Mouse (Mus musculus) gastrocnemius, adult 2 months (tissue): ENCODE data around the gene Plcxd3. TPM values are rescaled to one million over a fixed set of nuclear protein-coding genes. Genes with fewer than 3 reads are reported as not detected.

ENCODE experiments used
- DNase-seq: peaks from one replicate; pipeline ENCODE4 v3.0.0; 2022
- H3K27ac ChIP-seq: fragments of 200-600 bp; 2 replicates; pipeline ENCODE4 v1.8.1; 2022; ENCODE audit warnings: mild to moderate bottlenecking
- H3K4me3 ChIP-seq: fragments of 200-600 bp; 2 replicates; pipeline ENCODE4 v1.8.1; 2022; ENCODE audit warnings: mild to moderate bottlenecking, moderate library complexity
- CTCF ChIP-seq: fragments of 200-600 bp; IDR thresholded peaks from 2 replicates; pipeline ENCODE4 v1.8.1; 2022; ENCODE audit warnings: antibody characterized with exemption, mild to moderate bottlenecking, moderate library complexity
- intact Hi-C: fragments of 180-260 bp; cut with DNase I; formaldehyde crosslinking; loops from one replicate; pipeline ENCODE4 v1.15.1; 2025
- total RNA-seq, 2 experiments: library from RNA; stranded (reverse); gene quantifications; 2 replicates each; pipeline ENCODE4 v1.2.3; 2021

Plcxd3 gene
- total RNA-seq, 2 experiments from 2014 or later, result 0.20 to 0.33 TPM

DNA sequence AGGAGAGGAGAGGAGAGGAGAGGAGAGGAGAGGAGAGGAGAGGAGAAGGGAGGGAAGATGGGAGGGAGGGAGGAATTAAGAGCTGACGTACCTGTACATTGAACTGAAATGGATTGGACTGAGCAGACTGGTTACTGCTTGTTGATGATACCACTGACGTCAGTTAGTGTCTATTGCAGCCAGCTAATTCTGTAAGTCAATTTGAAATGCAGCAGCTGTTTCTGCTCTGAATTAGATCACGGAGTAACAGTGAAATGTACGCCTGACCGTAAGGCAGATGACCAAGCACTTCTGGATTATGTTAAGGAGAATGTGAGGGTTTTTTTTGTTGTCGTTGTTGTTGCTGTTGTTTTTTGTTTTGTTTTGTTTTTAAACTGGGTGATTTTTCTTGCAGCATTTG lies 230.3 kb downstream of the Plcxd3 start:
- no peak for TF ChIP-seq CTCF
- Histone ChIP-seq H3K27ac (no peak overlapping the region), H3K4me3 (no peak overlapping the region)
- intact Hi-C loops, result no loop called here
- no peak for DNase-seq
